Mouse (Mus musculus) kidney, postnatal 36 days (tissue): Measurements from ENCODE around the gene Zfp346.
A peak's percentile ranks its signal among the peaks of the same experiment; 100 is the strongest.

ENCODE experiments used
- DNase-seq, 2 experiments: peaks; one replicate each; pipeline ENCODE4 v3.0.0; 2021 to 2022; ENCODE audit warnings: mixed read lengths in 2 of 2

Zfp346 gene

DNA sequence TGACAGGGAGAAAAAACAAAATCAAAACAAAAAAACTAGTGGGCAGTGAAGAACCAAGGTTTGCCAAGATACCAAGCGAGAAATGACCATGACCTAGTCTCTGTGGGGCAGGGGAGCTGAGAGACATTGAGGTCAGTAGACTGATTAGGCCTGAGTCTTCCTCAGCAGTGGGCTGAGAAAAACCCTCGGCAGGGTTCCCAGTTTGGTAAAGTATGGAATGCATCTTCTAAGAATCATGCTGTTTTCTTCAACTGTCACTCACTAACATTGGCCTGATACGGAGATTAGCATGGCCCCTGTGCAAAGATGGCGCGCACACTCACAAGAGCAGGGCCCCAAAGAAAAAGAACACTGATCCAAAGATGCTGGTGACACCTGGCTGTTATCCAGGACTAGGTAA is 48.8 kb downstream of the Zfp346 start:
- peak in 1 of 2 experiments; percentile 11 for DNase-seq

- no peak for DNase-seq
Measured at GRCm38 (mm10) chr13:55162365-55162764, 57.3 kb downstream of the Zfp346 start.

- DNase-seq = peak; percentile 44 to 47
Measured at GRCm38 (mm10) chr13:55163553-55163952, 58.4 kb downstream of the Zfp346 start.

GRCm38 (mm10) chr13:55165831-55166339 is 60.8 kb downstream of the Zfp346 start:
- DNase-seq = no peak

- no peak for DNase-seq
Measured at GRCm38 (mm10) chr13:55166806-55167725, 62.0 kb downstream of the Zfp346 start.

- peak; percentile 63 to 81 for DNase-seq
Measured at GRCm38 (mm10) chr13:55167798-55168197, 62.7 kb downstream of the Zfp346 start.

DNA sequence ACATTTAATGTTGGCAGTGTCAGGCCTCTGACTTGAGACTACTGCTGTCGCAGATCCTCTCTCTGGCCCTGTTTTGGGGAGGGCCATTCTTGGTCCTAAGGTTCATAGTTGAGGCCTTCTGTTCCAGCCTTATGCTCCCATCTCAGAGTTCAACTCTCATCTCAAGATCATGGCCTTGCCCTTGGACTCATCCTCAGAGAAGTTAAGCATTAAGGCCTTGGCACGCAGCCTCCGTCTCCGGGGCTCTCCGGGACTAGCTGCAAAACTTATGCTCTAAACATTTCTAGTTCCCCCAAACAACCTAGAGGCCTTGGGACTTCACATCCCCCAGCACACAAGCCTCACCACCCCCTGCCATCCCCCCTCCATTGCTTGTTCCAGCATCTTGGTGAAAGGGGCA is 63.1 kb downstream of the Zfp346 start:
- peak; percentile 76 to 84 for DNase-seq

DNA sequence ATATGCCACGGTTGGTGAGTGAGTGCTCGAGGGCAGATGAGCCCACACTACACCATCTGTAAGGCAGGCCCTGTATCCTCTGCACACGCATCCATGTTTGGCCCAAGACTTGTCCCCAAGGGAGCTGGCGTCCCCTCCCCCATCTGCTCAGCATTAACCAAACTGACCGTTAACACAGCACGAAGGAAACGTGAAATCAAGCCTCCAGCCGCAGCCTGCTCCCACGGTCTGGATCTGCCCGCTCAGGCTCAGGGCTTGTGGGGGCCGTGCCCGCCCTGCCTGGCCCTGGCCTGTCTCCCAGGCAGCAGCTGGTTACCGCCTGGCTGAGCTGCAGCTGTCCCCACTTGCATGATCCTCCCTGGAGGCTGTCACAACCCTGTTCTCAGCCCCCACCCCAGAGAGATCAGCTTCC is 63.9 kb downstream of the Zfp346 start:
- peak; percentile 64 to 76 for DNase-seq

DNA sequence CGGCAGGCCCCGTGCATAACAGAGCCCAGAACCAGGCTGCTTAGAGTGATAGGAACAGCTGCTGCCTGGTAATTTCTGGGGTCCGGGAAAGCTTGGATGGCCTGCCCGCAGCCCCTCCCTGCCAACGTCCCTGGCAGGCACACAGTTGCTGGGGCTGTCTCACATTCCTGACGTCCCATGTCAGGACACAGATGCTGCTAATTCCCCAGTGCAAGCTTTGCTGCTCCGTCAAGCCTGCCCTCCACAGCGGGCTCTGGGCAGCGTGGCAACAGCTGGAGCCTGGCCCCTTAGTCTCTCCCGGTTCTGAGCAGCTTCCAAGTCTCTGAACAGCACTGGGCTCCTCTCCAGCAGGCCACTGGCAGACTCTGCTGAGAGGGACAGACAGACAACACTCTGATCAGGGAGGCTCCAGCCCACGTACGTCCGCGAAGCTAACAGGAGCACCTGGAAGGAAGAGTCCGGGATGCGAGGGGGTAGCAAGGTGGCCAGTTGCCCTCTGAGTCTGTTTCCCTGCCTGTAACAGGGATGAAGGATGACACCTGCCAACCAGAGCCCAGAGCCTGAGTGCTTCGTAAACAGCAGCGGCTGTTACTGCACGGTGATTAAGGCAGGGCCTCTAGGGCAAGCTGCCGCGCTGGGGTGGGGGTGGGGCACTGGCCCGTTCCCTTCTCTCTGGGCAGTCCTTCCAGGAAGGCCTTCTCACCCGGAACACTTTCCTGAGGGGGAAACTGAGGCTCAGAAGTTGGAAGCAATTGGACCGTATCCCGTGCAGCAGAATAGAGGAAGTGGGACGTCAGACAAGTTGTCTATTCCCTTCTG is 66.6 kb downstream of the Zfp346 start:
- peak; percentile 53 to 67 for DNase-seq

GRCm38 (mm10) chr13:55172336-55172770 is 67.2 kb downstream of the Zfp346 start:
- no peak for DNase-seq

GRCm38 (mm10) chr13:55174347-55174746 is 69.2 kb downstream of the Zfp346 start:
- no peak for DNase-seq

GRCm38 (mm10) chr13:55176265-55176664 is 71.2 kb downstream of the Zfp346 start:
- DNase-seq = no peak

DNA sequence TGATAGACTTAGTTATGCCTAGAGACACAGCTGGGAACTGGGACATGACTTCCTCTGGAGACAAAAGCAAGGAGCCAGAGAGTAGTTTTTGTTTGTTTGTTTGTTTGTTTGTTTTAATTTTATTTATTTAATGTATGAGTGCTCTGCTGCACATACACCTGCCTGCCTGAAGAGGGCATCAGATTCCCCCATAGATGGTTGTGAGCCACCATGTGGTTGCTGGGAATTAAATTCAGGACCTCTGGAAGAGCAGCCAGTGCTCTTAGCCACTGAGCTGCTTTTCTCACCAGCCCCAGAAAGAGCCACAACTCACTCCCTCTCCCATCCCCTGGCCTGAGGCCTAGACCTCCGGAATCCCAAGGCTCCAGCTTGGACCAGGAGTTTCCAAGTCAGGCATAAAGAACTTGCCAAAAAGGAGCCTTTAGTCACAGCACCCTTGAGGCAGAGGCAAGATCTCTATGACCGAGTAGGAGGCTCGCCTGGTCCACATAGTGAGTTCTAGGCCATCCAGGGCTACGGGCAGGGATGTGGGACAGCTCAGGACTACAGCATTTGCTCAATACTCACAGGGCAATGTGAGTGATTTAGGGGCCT is 72.9 kb downstream of the Zfp346 start:
- DNase-seq = no peak

GRCm38 (mm10) chr13:55178556-55178955 is 73.4 kb downstream of the Zfp346 start:
- DNase-seq = peak; percentile 72 to 86

- DNase-seq = no peak
Measured at GRCm38 (mm10) chr13:55179591-55179990, 74.5 kb downstream of the Zfp346 start.

DNA sequence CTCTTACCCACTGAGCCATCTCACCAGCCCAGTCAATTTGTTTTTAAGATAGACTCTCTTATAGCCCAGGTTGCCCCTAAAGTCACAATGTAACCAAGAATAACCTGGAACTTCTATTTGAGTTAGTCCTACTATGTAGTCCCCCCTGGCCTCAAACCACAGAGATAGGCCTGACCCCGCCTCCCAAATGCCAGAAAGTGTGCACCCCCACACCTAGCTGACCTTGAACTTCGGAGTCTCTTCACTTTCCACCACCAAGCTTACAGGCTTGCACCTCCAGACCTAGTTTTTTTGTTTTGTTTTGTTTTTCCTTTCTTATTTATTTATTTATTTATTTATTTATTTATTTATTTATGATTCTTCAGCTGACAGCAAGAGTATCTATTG is 76.7 kb downstream of the Zfp346 start:
- no peak for DNase-seq

GRCm38 (mm10) chr13:55182173-55182894 is 77.2 kb downstream of the Zfp346 start:
- DNase-seq = peak; percentile 85 to 89

GRCm38 (mm10) chr13:55183382-55183781 is 78.3 kb downstream of the Zfp346 start:
- DNase-seq = peak in 1 of 2 experiments; percentile 34
